Mouse (Mus musculus) hindbrain, embryonic 13.5 days (tissue): ENCODE data around the gene Elavl3. TPM values are rescaled to one million over a fixed set of nuclear protein-coding genes. Genes with fewer than 3 reads are reported as not detected.
"Not testable (repeated sequence)": the region's sequence is repeated elsewhere in the genome, so short reads cannot be mapped to it uniquely, and the experiment has no call there.

Experiments
- ATAC-seq: fragments of 200-750 bp; cut with Nextera tagmentation; 2 replicates; pipeline ENCODE4 v1.8.0; 2017; ENCODE audit warnings: moderate TSS enrichment; ENCODE audit not compliant: low FRiP score
- H3K27ac ChIP-seq: fragments of 300-500 bp; sonication (generic); 2 replicates; pipeline ENCODE4 v1.5.1; 2015; ENCODE audit warnings: inconsistent platforms, mild to moderate bottlenecking, moderate library complexity
- H3K27me3 ChIP-seq: fragments of 300-500 bp; sonication (generic); 2 replicates; pipeline ENCODE4 v1.6.1; 2015; ENCODE audit warnings: mild to moderate bottlenecking, inconsistent platforms
- H3K36me3 ChIP-seq: fragments of 300-500 bp; sonication (generic); 2 replicates; pipeline ENCODE4 v1.6.1; 2015; ENCODE audit warnings: mild to moderate bottlenecking, inconsistent platforms
- H3K4me1 ChIP-seq: fragments of 300-500 bp; sonication (generic); replicated peaks from 2 replicates; pipeline ENCODE4 v1.6.1; 2015; ENCODE audit warnings: inconsistent platforms
- H3K4me2 ChIP-seq: fragments of 300-500 bp; sonication (generic); 2 replicates; pipeline ENCODE4 v1.6.1; 2015; ENCODE audit warnings: inconsistent platforms, mild to moderate bottlenecking, moderate library complexity
- H3K4me3 ChIP-seq: fragments of 300-500 bp; sonication (generic); 2 replicates; pipeline ENCODE4 v1.5.1; 2015; ENCODE audit warnings: mild to moderate bottlenecking, inconsistent platforms
- H3K9ac ChIP-seq: fragments of 300-500 bp; sonication (generic); 2 replicates; pipeline ENCODE4 v1.6.1; 2015; ENCODE audit warnings: mild to moderate bottlenecking, inconsistent platforms
- H3K9me3 ChIP-seq: fragments of 300-500 bp; sonication (generic); 2 replicates; pipeline ENCODE4 v1.6.1; 2016; ENCODE audit warnings: inconsistent platforms
- WGBS: fragments of 180-500 bp; shearing (Covaris S2); methylation state at CpG from one replicate; pipeline ENCODE4 v1.1.7; 2015; 5-methylcytosine and 5-hydroxymethylcytosine counted together
- polyA plus RNA-seq: library from polyadenylated mRNA; unstranded; fragments of >200 nt; fragmentation: Nextera tagmentation; extraction: Ambion mirVana; gene quantifications from 2 replicates; pipeline ENCODE4 v1.2.1, GENCODE M21; 2015

Gene Elavl3
- polyA plus RNA-seq, 1 experiment from 2014 or later, result 80.6 TPM

- H3K9ac ChIP-seq, H3K4me2 ChIP-seq, H3K27me3 ChIP-seq, H3K4me1 ChIP-seq, H3K4me3 ChIP-seq, H3K9me3 ChIP-seq, H3K27ac ChIP-seq, ATAC-seq: not testable (repeated sequence)
- H3K36me3 ChIP-seq, result peaks cover 70% of the 10 kb centered on the region
- 85% methylated on average over 5 of the region's 5 CpGs for WGBS
Observed at GRCm38 (mm10) chr9:22075778-22076177, 24.0 kb upstream of the Elavl3 start.

GRCm38 (mm10) chr9:22072276-22072675 lies 20.5 kb upstream of the Elavl3 start:
- 89% methylated on average over 4 of the region's 4 CpGs for WGBS
- no peak for ATAC-seq
- Histone ChIP-seq H3K9ac (no peak overlapping the region), H3K27ac (no peak overlapping the region), H3K27me3 (no peaks in the 10 kb centered on the region), H3K4me1 (peaks cover 23% of the 10 kb centered on the region), H3K4me2 (no peak overlapping the region), H3K9me3 (no peaks in the 10 kb centered on the region), H3K36me3 (peaks cover 58% of the 10 kb centered on the region), H3K4me3 (no peak overlapping the region)

- H3K9me3 ChIP-seq, result no peaks in the 10 kb centered on the region
- peak within 1 kb of the TSS; percentile 58 for H3K4me2 ChIP-seq
- peaks cover 57% of the 10 kb centered on the region for H3K36me3 ChIP-seq
- peak within 1 kb of the TSS; percentile 95 for H3K9ac ChIP-seq
- ATAC-seq, result peak; percentile 97
- under 1% methylated on average over 74 of the region's 87 CpGs for WGBS
- no peaks in the 10 kb centered on the region for H3K27me3 ChIP-seq
- peaks cover 23% of the 10 kb centered on the region for H3K4me1 ChIP-seq
- peak within 1 kb of the TSS; percentile 98 for H3K27ac ChIP-seq
- peak within 1 kb of the TSS; percentile 82 for H3K4me3 ChIP-seq
Observed at GRCm38 (mm10) chr9:22070791-22071573, 19.2 kb upstream of the Elavl3 start, which contains the start of the genes Gm49318 and Zfp653. TSS of gene Gm49318 (minus strand) at chr9:22071259. TSS of gene Zfp653 (minus strand) at chr9:22071376.

GRCm38 (mm10) chr9:22069881-22070553 lies 18.2 kb upstream of the Elavl3 start:
- Histone ChIP-seq H3K36me3 (peaks cover 60% of the 10 kb centered on the region), H3K27ac (peak overlapping the region; percentile 98; the same call in 1 of the 2 replicates), H3K9ac (peak overlapping the region; percentile 95), H3K27me3 (no peaks in the 10 kb centered on the region), H3K4me3 (peak overlapping the region; percentile 82), H3K9me3 (no peaks in the 10 kb centered on the region), H3K4me1 (peaks cover 23% of the 10 kb centered on the region), H3K4me2 (peak overlapping the region; percentile 58)
- 76% methylated on average over 4 of the region's 4 CpGs for WGBS
- ATAC-seq, result peak; percentile 18

GRCm38 (mm10) chr9:22067195-22067594 lies 15.4 kb upstream of the Elavl3 start:
- H3K9me3 ChIP-seq, result no peaks in the 10 kb centered on the region
- no peak overlapping the region for H3K9ac ChIP-seq
- no peak overlapping the region for H3K4me3 ChIP-seq
- no peaks in the 10 kb centered on the region for H3K27me3 ChIP-seq
- ATAC-seq, result no peak
- H3K4me2 ChIP-seq, result no peak overlapping the region
- H3K36me3 ChIP-seq, result peaks cover 61% of the 10 kb centered on the region
- H3K27ac ChIP-seq, result no peak overlapping the region
- peaks cover 21% of the 10 kb centered on the region for H3K4me1 ChIP-seq
- 82% methylated on average over 5 of the region's 5 CpGs for whole genome bisulfite sequencing

- no peak overlapping the region for H3K4me3 ChIP-seq
- peaks cover 15% of the 10 kb centered on the region for H3K4me1 ChIP-seq
- WGBS, result 74% methylated on average over 3 of the region's 3 CpGs
- ATAC-seq, result no peak
- peaks cover 67% of the 10 kb centered on the region for H3K36me3 ChIP-seq
- H3K4me2 ChIP-seq, result no peak overlapping the region
- H3K27me3 ChIP-seq, result no peaks in the 10 kb centered on the region
- no peaks in the 10 kb centered on the region for H3K9me3 ChIP-seq
- no peak overlapping the region for H3K27ac ChIP-seq
- no peak overlapping the region for H3K9ac ChIP-seq
Observed at GRCm38 (mm10) chr9:22066433-22066832, 14.6 kb upstream of the Elavl3 start.

- 99% methylated on average over 11 of the region's 11 CpGs for WGBS
- Histone ChIP-seq H3K9me3 (no peaks in the 10 kb centered on the region), H3K4me1 (peaks cover 14% of the 10 kb centered on the region), H3K36me3 (peaks cover 75% of the 10 kb centered on the region), H3K4me3 (no peak overlapping the region), H3K4me2 (no peak overlapping the region), H3K27ac (no peak overlapping the region), H3K9ac (no peak overlapping the region), H3K27me3 (no peaks in the 10 kb centered on the region)
- ATAC-seq, result no peak
Observed at GRCm38 (mm10) chr9:22065642-22066041, 13.8 kb upstream of the Elavl3 start.

GRCm38 (mm10) chr9:22064341-22064740 lies 12.5 kb upstream of the Elavl3 start:
- Histone ChIP-seq H3K4me2 (no peak overlapping the region), H3K4me3 (no peak overlapping the region), H3K9me3 (no peaks in the 10 kb centered on the region), H3K27me3 (no peaks in the 10 kb centered on the region), H3K9ac (no peak overlapping the region), H3K36me3 (peaks cover 84% of the 10 kb centered on the region), H3K27ac (no peak overlapping the region), H3K4me1 (peaks cover under 1% of the 10 kb centered on the region)
- no peak for ATAC-seq
- WGBS, result 94% methylated on average over 3 of the region's 3 CpGs

GRCm38 (mm10) chr9:22061339-22061738 lies 9.5 kb upstream of the Elavl3 start:
- Histone ChIP-seq H3K9ac (no peak overlapping the region; the same call in 1 of the 2 replicates), H3K9me3 (no peaks in the 10 kb centered on the region), H3K4me3 (no peak overlapping the region), H3K4me2 (no peak overlapping the region), H3K4me1 (no peaks in the 10 kb centered on the region), H3K27ac (no peak overlapping the region), H3K36me3 (peaks cover 92% of the 10 kb centered on the region), H3K27me3 (no peaks in the 10 kb centered on the region)
- WGBS, result 87% methylated on average over 2 of the region's 2 CpGs
- no peak for ATAC-seq

- Histone ChIP-seq H3K9ac (no peak overlapping the region), H3K27me3 (peaks cover 8% of the 10 kb centered on the region; the same call in 1 of the 2 replicates), H3K9me3 (no peaks in the 10 kb centered on the region), H3K4me2 (no peak overlapping the region), H3K4me1 (peaks cover 8% of the 10 kb centered on the region), H3K27ac (no peak overlapping the region), H3K4me3 (no peak overlapping the region), H3K36me3 (peaks cover 60% of the 10 kb centered on the region)
- ATAC-seq, result no peak
- WGBS, result 87% methylated on average over 9 of the region's 9 CpGs
Observed at GRCm38 (mm10) chr9:22058011-22058424, 6.2 kb upstream of the Elavl3 start.

GRCm38 (mm10) chr9:22057031-22057517 lies 5.3 kb upstream of the Elavl3 start:
- Histone ChIP-seq H3K27me3 (peaks cover 8% of the 10 kb centered on the region; the same call in 1 of the 2 replicates), H3K4me2 (no peak overlapping the region), H3K36me3 (peaks cover 52% of the 10 kb centered on the region), H3K4me3 (no peak overlapping the region), H3K9ac (no peak overlapping the region), H3K4me1 (peaks cover 11% of the 10 kb centered on the region), H3K9me3 (no peaks in the 10 kb centered on the region), H3K27ac (no peak overlapping the region)
- WGBS, result 96% methylated on average over 9 of the region's 9 CpGs
- ATAC-seq, result no peak

GRCm38 (mm10) chr9:22056303-22056910 lies 4.6 kb upstream of the Elavl3 start:
- Histone ChIP-seq H3K27me3 (peaks cover 8% of the 10 kb centered on the region; the same call in 1 of the 2 replicates), H3K36me3 (peaks cover 45% of the 10 kb centered on the region), H3K4me1 (peaks cover 12% of the 10 kb centered on the region), H3K27ac (no peak overlapping the region), H3K4me2 (no peak overlapping the region), H3K9me3 (no peaks in the 10 kb centered on the region), H3K4me3 (no peak overlapping the region), H3K9ac (no peak overlapping the region)
- 82% methylated on average over 9 of the region's 9 CpGs for WGBS
- ATAC-seq, result no peak
